Mouse (Mus musculus) forebrain, embryonic 16.5 days (tissue): ENCODE measurements at regions not wholly inside any gene's neighbourhood (a gene's known extent, or its start where the extent isn't known, plus 50 kb on each side); places are given as distances from the start of the nearest gene placed in this dataset.

Source experiments
- ATAC-seq: fragments of 200-750 bp; cut with Nextera tagmentation; 2 replicates; pipeline ENCODE4 v1.8.0; 2017; ENCODE audit warnings: mild to moderate bottlenecking, moderate library complexity
- H3K27ac ChIP-seq: fragments of 300-500 bp; sonication (generic); 2 replicates; pipeline ENCODE4 v1.5.1; 2014; ENCODE audit warnings: low read length, control low read depth
- H3K27me3 ChIP-seq: fragments of 300-500 bp; sonication (generic); replicated peaks from 2 replicates; pipeline ENCODE4 v1.6.1; 2014; ENCODE audit warnings: low read length; ENCODE audit not compliant: control insufficient read depth, insufficient read depth
- H3K36me3 ChIP-seq: fragments of 300-500 bp; sonication (generic); 2 replicates; pipeline ENCODE4 v1.6.1; 2014; ENCODE audit not compliant: control insufficient read depth, insufficient read depth
- H3K4me1 ChIP-seq: fragments of 300-500 bp; sonication (generic); replicated peaks from 2 replicates; pipeline ENCODE4 v1.6.1; 2014; ENCODE audit warnings: low read length; ENCODE audit not compliant: control insufficient read depth, insufficient read depth
- H3K4me2 ChIP-seq: fragments of 300-500 bp; sonication (generic); 2 replicates; pipeline ENCODE4 v1.6.1; 2014; ENCODE audit warnings: mild to moderate bottlenecking, low read length, control low read depth
- H3K4me3 ChIP-seq: fragments of 300-500 bp; sonication (generic); replicated peaks from 2 replicates; pipeline ENCODE4 v1.5.1; 2014; ENCODE audit warnings: mild to moderate bottlenecking, low read length, control low read depth
- H3K9ac ChIP-seq: fragments of 300-500 bp; sonication (generic); replicated peaks from 2 replicates; pipeline ENCODE4 v1.6.1; 2014; ENCODE audit warnings: low read depth, low read length, control low read depth
- H3K9me3 ChIP-seq: fragments of 300-500 bp; sonication (generic); 2 replicates; pipeline ENCODE4 v1.6.1; 2016; ENCODE audit warnings: low read length; ENCODE audit not compliant: control insufficient read depth
- WGBS: fragments of 180-500 bp; shearing (Covaris S2); extraction: QIAGEN DNeasy Blood & Tissue Kit; methylation state at CpG from one replicate; pipeline ENCODE4 v1.1.7; 2014; 5-methylcytosine and 5-hydroxymethylcytosine counted together

DNA sequence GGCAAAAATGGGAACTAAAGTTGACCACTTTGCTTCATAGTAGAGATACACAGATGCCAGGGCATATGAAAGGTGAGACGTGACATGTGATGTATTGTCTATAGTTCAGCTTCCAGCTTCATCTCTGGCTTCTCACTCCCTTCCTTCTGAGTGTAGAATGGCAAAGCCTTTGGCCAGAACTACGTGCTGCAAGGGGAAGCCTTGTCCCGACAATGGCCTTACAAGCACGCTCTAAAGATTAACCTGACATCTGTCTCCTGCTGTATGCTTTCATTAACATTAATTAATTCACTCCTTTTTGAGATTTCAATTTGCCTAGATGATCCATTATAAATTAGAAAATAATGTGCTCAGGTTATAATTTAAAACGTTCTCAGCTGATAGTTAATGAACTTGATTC, 193.5 kb upstream of the Emcn start:
- no peak for ATAC-seq
- H3K4me3 ChIP-seq = no peak overlapping the region
- no peaks in the 10 kb centered on the region for H3K9me3 ChIP-seq
- H3K27me3 ChIP-seq = no peaks in the 10 kb centered on the region
- no peak overlapping the region for H3K4me2 ChIP-seq
- H3K4me1 ChIP-seq = peaks cover 2% of the 10 kb centered on the region; the same call in 1 of the 2 replicates
- WGBS = 30% methylated on average over 5 of the region's 5 CpGs
- no peak overlapping the region for H3K27ac ChIP-seq
- no peaks in the 10 kb centered on the region for H3K36me3 ChIP-seq
- H3K9ac ChIP-seq = no peak overlapping the region

DNA sequence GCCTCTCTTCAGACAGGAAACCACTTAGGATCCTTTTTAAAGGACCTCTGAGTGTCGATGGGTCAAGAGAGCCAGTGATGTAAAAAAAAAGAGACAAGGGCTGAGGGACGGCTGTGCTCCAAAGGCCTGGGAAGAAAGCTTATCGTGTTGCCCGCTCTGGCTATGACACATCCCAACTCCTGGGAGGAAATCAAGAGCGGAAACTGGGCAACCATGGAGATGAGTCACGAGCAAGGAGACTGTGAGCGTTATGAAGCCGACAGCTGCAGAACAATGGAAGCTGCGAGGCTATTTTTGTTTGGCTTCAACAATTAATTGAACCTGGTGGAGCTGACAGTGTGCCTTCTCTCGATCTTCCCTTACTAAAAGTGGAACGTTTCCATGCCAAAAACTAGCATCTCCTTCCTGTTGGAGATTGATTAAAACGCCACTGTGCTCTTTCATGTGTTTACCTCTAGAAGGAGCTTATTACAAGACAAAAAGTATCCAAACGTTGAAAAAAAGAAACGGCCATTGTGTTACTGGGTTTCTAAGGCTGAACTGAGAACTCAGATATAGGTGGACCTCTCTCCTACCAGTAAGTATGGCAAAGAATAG, 190.4 kb upstream of the Emcn start:
- no peak overlapping the region for H3K4me3 ChIP-seq
- ATAC-seq = no peak
- no peak overlapping the region for H3K9ac ChIP-seq
- no peaks in the 10 kb centered on the region for H3K27me3 ChIP-seq
- no peak overlapping the region for H3K27ac ChIP-seq
- WGBS = 71% methylated on average over 14 of the region's 14 CpGs
- H3K9me3 ChIP-seq = no peaks in the 10 kb centered on the region
- no peak overlapping the region for H3K4me2 ChIP-seq
- H3K36me3 ChIP-seq = no peaks in the 10 kb centered on the region
- H3K4me1 ChIP-seq = peaks cover 9% of the 10 kb centered on the region

DNA sequence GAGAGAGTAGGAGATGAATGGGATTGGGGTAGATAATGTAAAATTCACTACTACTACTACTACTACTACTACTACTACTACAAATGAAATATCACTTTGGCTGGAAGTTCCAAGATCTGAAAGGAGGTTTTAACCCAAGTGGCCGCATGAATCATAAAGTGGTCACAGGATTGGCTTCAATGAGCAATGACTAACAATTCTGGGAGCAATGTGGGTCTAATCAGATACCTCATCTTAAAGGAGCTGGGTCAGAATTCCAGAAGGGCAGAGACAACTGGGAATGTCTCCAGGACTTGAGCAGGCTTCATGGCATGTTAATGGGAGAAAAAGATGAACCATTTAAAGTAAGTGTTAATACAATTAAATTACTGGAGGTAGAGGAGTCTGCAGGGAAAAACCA, 189.4 kb upstream of the Emcn start:
- ATAC-seq = no peak
- no peaks in the 10 kb centered on the region for H3K9me3 ChIP-seq
- 91% methylated on average over 1 of the region's 1 CpGs for WGBS
- no peak overlapping the region for H3K27ac ChIP-seq
- no peaks in the 10 kb centered on the region for H3K36me3 ChIP-seq
- H3K4me3 ChIP-seq = no peak overlapping the region
- H3K27me3 ChIP-seq = no peaks in the 10 kb centered on the region
- H3K4me1 ChIP-seq = peaks cover 12% of the 10 kb centered on the region
- H3K9ac ChIP-seq = no peak overlapping the region
- H3K4me2 ChIP-seq = no peak overlapping the region

DNA sequence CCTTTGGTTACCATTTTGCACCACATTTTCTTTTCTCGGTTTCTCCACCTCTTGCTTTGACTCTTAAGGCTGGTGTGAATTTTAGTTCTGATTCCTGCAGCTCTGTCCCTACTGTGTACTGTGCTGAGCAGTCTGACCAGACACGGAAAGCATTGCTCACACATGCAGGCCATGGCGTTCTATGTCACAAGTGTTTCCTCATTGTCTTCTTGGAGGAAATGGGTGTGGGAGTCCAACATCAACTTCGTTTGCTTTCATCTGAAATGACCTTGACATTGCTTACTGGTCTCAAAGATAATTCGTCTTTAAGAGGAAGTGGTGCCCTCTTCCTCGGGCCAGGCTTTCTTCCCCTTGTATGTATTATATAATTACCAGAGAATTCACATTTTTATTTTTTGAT, 187.6 kb upstream of the Emcn start:
- Histone ChIP-seq H3K4me2 (no peak overlapping the region), H3K27ac (no peak overlapping the region), H3K4me1 (peaks cover 13% of the 10 kb centered on the region), H3K27me3 (no peaks in the 10 kb centered on the region), H3K9me3 (no peaks in the 10 kb centered on the region), H3K9ac (no peak overlapping the region), H3K36me3 (no peaks in the 10 kb centered on the region), H3K4me3 (no peak overlapping the region)
- WGBS = 82% methylated on average over 6 of the region's 6 CpGs
- ATAC-seq = no peak

DNA sequence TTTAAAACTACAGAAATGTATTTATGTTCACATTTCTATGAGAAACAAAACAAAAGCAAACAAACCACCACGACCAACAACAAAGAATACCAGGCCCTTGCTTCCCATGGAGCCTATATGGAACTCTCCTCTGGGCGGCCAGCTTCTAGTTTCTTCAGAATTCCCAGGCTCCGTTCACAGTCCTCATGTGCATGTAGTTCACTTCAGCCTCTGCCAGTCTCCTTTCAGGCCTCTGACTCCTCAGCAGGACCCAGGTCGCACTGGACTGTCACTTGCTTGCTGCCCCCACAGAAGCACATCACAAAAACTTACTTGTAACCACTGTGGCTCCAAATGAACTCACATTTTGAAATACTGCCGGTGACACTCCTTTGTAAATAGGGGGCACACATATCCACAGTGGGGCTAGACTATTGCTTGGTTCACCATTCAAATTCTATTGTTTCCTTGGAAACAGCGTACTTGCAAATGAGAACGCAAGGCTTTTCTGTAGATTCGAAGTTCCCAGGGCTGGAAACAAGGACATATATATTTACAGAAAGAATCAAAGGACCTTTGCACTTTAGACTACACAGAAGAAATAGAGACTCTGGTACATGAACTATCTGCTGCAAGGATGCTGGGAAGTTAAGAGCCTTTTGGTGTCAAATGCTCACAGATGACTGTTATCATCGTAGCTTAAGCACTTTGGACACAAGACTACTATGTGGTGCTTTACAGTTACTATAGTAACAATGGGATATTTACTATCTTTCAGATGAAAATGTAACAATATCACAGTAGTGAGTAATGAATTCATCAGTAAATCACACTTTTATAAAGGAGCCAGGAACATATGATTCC, 186.4 kb upstream of the Emcn start:
- Histone ChIP-seq H3K4me1 (peaks cover 13% of the 10 kb centered on the region), H3K27ac (no peak overlapping the region), H3K9me3 (no peaks in the 10 kb centered on the region), H3K9ac (no peak overlapping the region), H3K4me3 (no peak overlapping the region), H3K27me3 (no peaks in the 10 kb centered on the region), H3K4me2 (no peak overlapping the region), H3K36me3 (no peaks in the 10 kb centered on the region)
- WGBS = 23% methylated on average over 9 of the region's 9 CpGs
- peak; percentile 43; the same call in 1 of the 2 replicates for ATAC-seq

DNA sequence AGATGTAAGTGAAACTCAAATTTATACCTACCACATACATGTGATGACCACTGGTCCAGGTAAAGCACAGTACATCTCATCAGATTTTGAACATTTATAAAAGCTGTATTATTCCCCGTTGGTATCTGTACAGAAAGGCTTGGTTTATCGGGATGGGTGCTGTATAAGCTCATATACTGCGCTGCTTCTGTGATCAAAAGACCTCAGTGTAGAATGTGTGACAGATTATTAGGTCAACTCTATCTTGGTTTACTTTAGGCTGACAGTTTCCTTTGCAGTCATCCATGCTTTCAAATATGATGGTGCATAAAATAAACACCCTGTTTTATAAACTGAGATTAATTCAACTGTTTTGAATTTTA, 185.8 kb upstream of the Emcn start:
- Histone ChIP-seq H3K27ac (no peak overlapping the region), H3K36me3 (no peaks in the 10 kb centered on the region), H3K9ac (no peak overlapping the region), H3K4me3 (no peak overlapping the region), H3K4me2 (no peak overlapping the region), H3K9me3 (no peaks in the 10 kb centered on the region), H3K4me1 (peaks cover 13% of the 10 kb centered on the region), H3K27me3 (no peaks in the 10 kb centered on the region)
- ATAC-seq = 0 out of 2 replicates have a peak, but pooled peaks have one; percentile 15
- 90% methylated on average over 3 of the region's 3 CpGs for WGBS

DNA sequence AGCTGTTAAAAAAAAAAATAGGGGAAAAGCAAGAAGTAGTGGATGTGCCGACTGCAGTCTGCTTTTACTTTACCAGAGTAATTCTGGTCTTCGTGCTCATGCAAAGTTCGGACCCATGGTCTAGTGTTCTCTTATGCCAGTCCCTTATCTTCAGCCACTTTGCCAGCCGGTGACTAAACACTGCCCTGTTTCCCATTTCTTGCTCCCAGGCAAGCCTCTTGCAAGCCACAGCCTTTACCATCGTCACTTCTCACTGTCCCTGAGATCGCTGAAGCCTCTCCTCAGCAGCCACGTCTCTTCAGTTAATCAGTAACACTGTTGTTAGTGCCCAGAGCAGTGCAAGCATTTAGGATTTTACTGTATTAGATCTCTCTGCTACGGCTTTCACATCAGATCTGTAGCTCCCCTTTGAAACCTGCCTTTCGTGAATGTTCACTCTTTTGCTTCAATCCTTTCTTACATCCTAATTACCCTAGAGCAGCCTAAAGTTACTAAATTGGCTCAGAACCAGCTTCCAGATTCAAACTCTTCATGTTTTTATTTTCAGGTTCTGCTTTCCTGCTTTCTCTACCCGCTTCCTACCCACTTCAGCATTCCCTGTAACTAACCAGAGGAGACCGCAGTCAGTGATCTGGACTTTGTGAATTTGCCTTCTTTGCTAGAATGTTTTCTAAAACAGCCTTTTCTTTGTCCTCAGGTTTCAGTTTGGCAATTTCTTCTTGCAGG, 184.5 kb upstream of the Emcn start:
- WGBS = 50% methylated on average over 11 of the region's 11 CpGs
- Histone ChIP-seq H3K27me3 (no peaks in the 10 kb centered on the region), H3K27ac (no peak overlapping the region), H3K9ac (0 out of 2 replicates have a peak overlapping the region, but pooled peaks have one; percentile 3), H3K9me3 (no peaks in the 10 kb centered on the region), H3K4me3 (no peak overlapping the region), H3K4me2 (no peak overlapping the region), H3K36me3 (no peaks in the 10 kb centered on the region), H3K4me1 (peaks cover 13% of the 10 kb centered on the region)
- no peak for ATAC-seq

DNA sequence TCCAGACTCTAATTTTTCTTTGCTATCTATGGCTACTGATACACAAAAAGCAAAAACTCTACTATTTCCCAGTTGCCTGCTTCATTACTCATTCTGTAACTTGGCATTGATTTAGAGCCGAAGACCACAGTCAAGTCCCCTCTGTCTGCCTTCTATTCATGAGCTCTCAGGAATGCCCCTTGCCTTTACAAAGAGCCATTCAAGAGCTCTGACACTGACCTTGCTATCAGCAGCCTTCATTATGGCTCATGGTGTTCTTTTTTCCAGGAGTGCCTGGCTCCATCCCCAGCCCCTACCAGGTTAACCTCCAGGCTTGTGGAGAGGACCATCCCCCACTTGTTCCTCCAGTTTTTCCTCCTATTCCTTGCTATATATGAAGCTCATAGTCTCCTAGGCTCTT, 151.8 kb upstream of the Emcn start:
- Histone ChIP-seq H3K4me2 (no peak overlapping the region), H3K4me1 (no peaks in the 10 kb centered on the region), H3K4me3 (no peak overlapping the region), H3K27ac (no peak overlapping the region), H3K36me3 (no peaks in the 10 kb centered on the region), H3K9me3 (no peaks in the 10 kb centered on the region), H3K27me3 (no peaks in the 10 kb centered on the region), H3K9ac (no peak overlapping the region)
- ATAC-seq = no peak
- 19% methylated on average over 1 of the region's 1 CpGs for WGBS

DNA sequence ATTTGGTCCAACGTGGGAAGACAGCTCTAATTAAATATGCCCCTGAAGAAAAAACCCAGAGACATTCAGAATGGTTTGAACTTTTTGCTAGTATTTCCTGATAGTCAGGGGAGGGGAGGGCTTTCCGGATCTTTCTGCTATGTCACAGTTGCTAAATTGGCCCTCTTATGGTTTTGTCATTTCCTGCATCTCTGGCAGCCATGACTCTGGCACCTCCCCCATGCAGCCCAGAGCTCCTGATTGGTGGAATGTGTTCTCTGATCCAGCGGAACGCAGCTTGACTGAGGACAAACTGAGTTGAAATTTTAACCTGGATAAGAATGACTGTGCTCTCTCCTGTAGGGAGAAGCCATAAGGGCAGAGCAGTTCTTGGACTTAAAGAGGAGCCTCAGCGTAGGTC, 150.4 kb upstream of the Emcn start:
- Histone ChIP-seq H3K27ac (no peak overlapping the region), H3K9me3 (no peaks in the 10 kb centered on the region), H3K4me2 (no peak overlapping the region), H3K4me3 (no peak overlapping the region), H3K36me3 (no peaks in the 10 kb centered on the region), H3K27me3 (no peaks in the 10 kb centered on the region), H3K4me1 (no peaks in the 10 kb centered on the region), H3K9ac (no peak overlapping the region)
- no peak for ATAC-seq
- 86% methylated on average over 5 of the region's 5 CpGs for WGBS
